Mouse (Mus musculus): Measurements from ENCODE around the gene Irx5. TPM values are rescaled to one million over a fixed set of nuclear protein-coding genes. Genes with fewer than 3 reads are reported as not detected.

Irx5 gene
- total RNA-seq, 2 experiments from 2014 or later: 5.6 to 7.5 TPM

GRCm38 (mm10) chr8:92413583-92413982 is 56.2 kb downstream of the Irx5 start:
- intact Hi-C loops (cut with DNase I): no loop called here
- no peak for DNase-seq

- no peak for DNase-seq
- intact Hi-C loops (cut with DNase I): no loop called here
These were observed 63.2 kb downstream of the Irx5 start for GRCm38 (mm10) chr8:92420666-92421065.
